17 mouse cellular contexts compared by ENCODE assay signal in genomic region chr10:115381506-115382084, GRCm38 (mm10). TPM values are rescaled to one million over a fixed set of nuclear protein-coding genes. Genes with fewer than 3 reads are reported as not detected.
DNase-seq lines count a peak whose midpoint lies in the region; ATAC-seq lines count a peak whose summit lies in the region.
"Had no signal": no experiment of that assay in that cellular context is flagged by ENCODE, and none has a peak within 500 bp of the region (broad histone marks: within the 10 kb centered on the region; RNA-seq: fewer than 3 reads in every experiment).

No protein-coding gene starts in this region.

- H3K4me2 ChIP-seq in forebrain, embryonic 15.5 days (replicated peaks): peak overlapping the region; percentile 69; the same call in 1 of the 2 replicates
- H3K4me2 ChIP-seq in forebrain, embryonic 16.5 days (ENCODE audit: low read length): no peak overlapping the region
- 0 out of 2 replicates have a peak overlapping the region, but pooled peaks have one; percentile 5 for H3K4me2 ChIP-seq in midbrain, embryonic 12.5 days (replicated peaks)
- no peak overlapping the region for H3K4me2 ChIP-seq in midbrain, embryonic 15.5 days
- peak overlapping the region; percentile 76 for H3K4me2 ChIP-seq in neural tube, embryonic 13.5 days
- H3K4me2 ChIP-seq in intestine, embryonic 15.5 days (replicated peaks): no peak overlapping the region

- peaks cover 29% of the 10 kb centered on the region for H3K4me1 ChIP-seq in forebrain, embryonic 15.5 days
- peaks cover 20% of the 10 kb centered on the region for H3K4me1 ChIP-seq in forebrain, embryonic 16.5 days (replicated peaks; ENCODE audit: control insufficient read depth, insufficient read depth, low read length)
- H3K4me1 ChIP-seq in midbrain, embryonic 12.5 days: peaks cover 21% of the 10 kb centered on the region
- H3K4me1 ChIP-seq in midbrain, embryonic 15.5 days: peaks cover 25% of the 10 kb centered on the region
- peaks cover 44% of the 10 kb centered on the region for H3K4me1 ChIP-seq in neural tube, embryonic 13.5 days (replicated peaks)
- H3K4me1 ChIP-seq in intestine, embryonic 15.5 days (replicated peaks): 0 out of 2 replicates have a peak, but pooled peaks cover 8% of the 10 kb centered on the region

- WGBS in forebrain, embryonic 15.5 days: 79% methylated on average over 2 of the region's 2 CpGs
- WGBS in forebrain, embryonic 16.5 days: 72% methylated on average over 2 of the region's 2 CpGs
- 73% methylated on average over 2 of the region's 2 CpGs for WGBS in midbrain, embryonic 12.5 days
- 81% methylated on average over 2 of the region's 2 CpGs for WGBS in midbrain, embryonic 15.5 days
- 80% methylated on average over 2 of the region's 2 CpGs for WGBS in neural tube, embryonic 13.5 days
- 64% methylated on average over 2 of the region's 2 CpGs for WGBS in intestine, embryonic 15.5 days

- no peak overlapping the region for H3K27ac ChIP-seq in forebrain, embryonic 15.5 days (replicated peaks)
- H3K27ac ChIP-seq in forebrain, embryonic 16.5 days (ENCODE audit: low read length): no peak overlapping the region
- H3K27ac ChIP-seq in midbrain, embryonic 12.5 days (replicated peaks): no peak overlapping the region
- no peak overlapping the region for H3K27ac ChIP-seq in midbrain, embryonic 15.5 days
- H3K27ac ChIP-seq in neural tube, embryonic 13.5 days (replicated peaks): no peak overlapping the region
- no peak overlapping the region for H3K27ac ChIP-seq in intestine, embryonic 15.5 days
- H3K27ac ChIP-seq: layer of hippocampus, adult 2 months; limb, embryonic 12.5 days; liver, embryonic 14.5 days had no signal

- no peaks in the 10 kb centered on the region for H3K27me3 ChIP-seq in forebrain, embryonic 15.5 days
- no peaks in the 10 kb centered on the region for H3K27me3 ChIP-seq in forebrain, embryonic 16.5 days (replicated peaks; ENCODE audit: control insufficient read depth, insufficient read depth, low read length)
- no peaks in the 10 kb centered on the region for H3K27me3 ChIP-seq in midbrain, embryonic 12.5 days
- no peaks in the 10 kb centered on the region for H3K27me3 ChIP-seq in midbrain, embryonic 15.5 days (replicated peaks)
- no peaks in the 10 kb centered on the region for H3K27me3 ChIP-seq in neural tube, embryonic 13.5 days
- H3K27me3 ChIP-seq in intestine, embryonic 15.5 days (replicated peaks): no peaks in the 10 kb centered on the region
- H3K27me3 ChIP-seq: heart, embryonic 15.5 days; limb, embryonic 12.5 days; megakaryocyte, embryonic 14.5 days had no signal

- H3K36me3 ChIP-seq in forebrain, embryonic 15.5 days: no peaks in the 10 kb centered on the region
- H3K36me3 ChIP-seq in forebrain, embryonic 16.5 days (ENCODE audit: control insufficient read depth, insufficient read depth): no peaks in the 10 kb centered on the region
- no peaks in the 10 kb centered on the region; the same call in 1 of the 2 replicates for H3K36me3 ChIP-seq in midbrain, embryonic 12.5 days
- no peaks in the 10 kb centered on the region for H3K36me3 ChIP-seq in midbrain, embryonic 15.5 days (replicated peaks)
- no peaks in the 10 kb centered on the region for H3K36me3 ChIP-seq in neural tube, embryonic 13.5 days
- no peaks in the 10 kb centered on the region for H3K36me3 ChIP-seq in intestine, embryonic 15.5 days
- H3K36me3 ChIP-seq: heart, embryonic 15.5 days had no signal

- ATAC-seq in forebrain, embryonic 15.5 days (replicated peaks): no peak
- no peak for ATAC-seq in forebrain, embryonic 16.5 days
- no peak for ATAC-seq in midbrain, embryonic 12.5 days (ENCODE audit: low FRiP score, low read depth)
- ATAC-seq in midbrain, embryonic 15.5 days (replicated peaks): no peak
- no peak for ATAC-seq in neural tube, embryonic 13.5 days (ENCODE audit: low read depth)
- no peak for ATAC-seq in intestine, embryonic 15.5 days
- ATAC-seq: lung, postnatal 0 days had no signal

- no peaks in the 10 kb centered on the region for H3K9me3 ChIP-seq in forebrain, embryonic 15.5 days
- no peaks in the 10 kb centered on the region for H3K9me3 ChIP-seq in forebrain, embryonic 16.5 days (ENCODE audit: control insufficient read depth, low read length)
- H3K9me3 ChIP-seq in midbrain, embryonic 12.5 days: no peaks in the 10 kb centered on the region
- H3K9me3 ChIP-seq in midbrain, embryonic 15.5 days: no peaks in the 10 kb centered on the region
- H3K9me3 ChIP-seq in neural tube, embryonic 13.5 days: no peaks in the 10 kb centered on the region
- H3K9me3 ChIP-seq in intestine, embryonic 15.5 days: no peaks in the 10 kb centered on the region
- H3K9me3 ChIP-seq: heart, embryonic 15.5 days; limb, embryonic 12.5 days; megakaryocyte, embryonic 14.5 days had no signal

- H3K9ac ChIP-seq in forebrain, embryonic 15.5 days (replicated peaks): no peak overlapping the region
- no peak overlapping the region for H3K9ac ChIP-seq in forebrain, embryonic 16.5 days (replicated peaks; ENCODE audit: low read depth, low read length)
- H3K9ac ChIP-seq in midbrain, embryonic 12.5 days (replicated peaks): no peak overlapping the region
- no peak overlapping the region for H3K9ac ChIP-seq in midbrain, embryonic 15.5 days
- no peak overlapping the region for H3K9ac ChIP-seq in neural tube, embryonic 13.5 days
- H3K9ac ChIP-seq in intestine, embryonic 15.5 days: no peak overlapping the region
- H3K9ac ChIP-seq: heart, embryonic 15.5 days; limb, embryonic 12.5 days; liver, embryonic 14.5 days had no signal

- no peak overlapping the region for H3K4me3 ChIP-seq in forebrain, embryonic 15.5 days
- H3K4me3 ChIP-seq in forebrain, embryonic 16.5 days (replicated peaks; ENCODE audit: low read length): no peak overlapping the region
- no peak overlapping the region for H3K4me3 ChIP-seq in midbrain, embryonic 12.5 days
- no peak overlapping the region for H3K4me3 ChIP-seq in midbrain, embryonic 15.5 days
- H3K4me3 ChIP-seq in neural tube, embryonic 13.5 days: peak overlapping the region; percentile 96; the same call in 1 of the 2 replicates
- no peak overlapping the region for H3K4me3 ChIP-seq in intestine, embryonic 15.5 days (replicated peaks)
- H3K4me3 ChIP-seq: heart, embryonic 15.5 days; layer of hippocampus, adult 2 months had no signal

- DNase-seq in R1 (ENCODE audit: low read depth, low spot score): peak; percentile 44
- no peak for DNase-seq in frontal cortex, postnatal 25 days (ENCODE audit: low spot score in 2 of 2)
- DNase-seq: cerebellum, postnatal 14 days; gastrocnemius, postnatal 36 days; right cerebral cortex, postnatal 25 days had no signal

RNA-seq across cellular contexts. Expression of gene Thap2, which starts 2.6 kb away (rescaled TPM):
- polyA plus RNA-seq in forebrain, embryonic 15.5 days (2015; fragmentation: Nextera tagmentation; extraction: Ambion mirVana): 29.4 and 33.3 TPM in 2 replicates
- polyA plus RNA-seq in forebrain, embryonic 16.5 days (2015; fragmentation: Nextera tagmentation; extraction: Ambion mirVana): 27.2 and 30.7 TPM in 2 replicates
- 32.8 and 35.2 TPM in 2 replicates for polyA plus RNA-seq in midbrain, embryonic 12.5 days (2016; fragmentation: Nextera tagmentation; extraction: Ambion mirVana)
- 26.2 and 27.1 TPM in 2 replicates for polyA plus RNA-seq in midbrain, embryonic 15.5 days (2015; fragmentation: Nextera tagmentation; extraction: Ambion mirVana)
- 25.6 and 31.7 TPM in 2 replicates for polyA plus RNA-seq in neural tube, embryonic 13.5 days (2015; fragmentation: Nextera tagmentation; extraction: Ambion mirVana)
- 20.5 and 22.2 TPM in 2 replicates for polyA plus RNA-seq in intestine, embryonic 15.5 days (2015; fragmentation: Nextera tagmentation; extraction: Ambion mirVana)

RNA-seq across cellular contexts. Expression of gene Zfc3h1, which starts 3.2 kb away (rescaled TPM):
- 17.2 and 18.6 TPM in 2 replicates for polyA plus RNA-seq in forebrain, embryonic 15.5 days (2015; fragmentation: Nextera tagmentation; extraction: Ambion mirVana)
- 17.5 and 21.2 TPM in 2 replicates for polyA plus RNA-seq in forebrain, embryonic 16.5 days (2015; fragmentation: Nextera tagmentation; extraction: Ambion mirVana)
- polyA plus RNA-seq in midbrain, embryonic 12.5 days (2016; fragmentation: Nextera tagmentation; extraction: Ambion mirVana): 26.9 and 28.2 TPM in 2 replicates
- 18.6 and 20.0 TPM in 2 replicates for polyA plus RNA-seq in midbrain, embryonic 15.5 days (2015; fragmentation: Nextera tagmentation; extraction: Ambion mirVana)
- 17.3 and 17.7 TPM in 2 replicates for polyA plus RNA-seq in neural tube, embryonic 13.5 days (2015; fragmentation: Nextera tagmentation; extraction: Ambion mirVana)
- polyA plus RNA-seq in intestine, embryonic 15.5 days (2015; fragmentation: Nextera tagmentation; extraction: Ambion mirVana): 17.0 and 17.1 TPM in 2 replicates

RNA-seq across cellular contexts. Expression of gene Tmem19, which starts 19.3 kb away (rescaled TPM):
- polyA plus RNA-seq in forebrain, embryonic 15.5 days (2015; fragmentation: Nextera tagmentation; extraction: Ambion mirVana): 38.8 and 40.5 TPM in 2 replicates
- 40.8 and 43.9 TPM in 2 replicates for polyA plus RNA-seq in forebrain, embryonic 16.5 days (2015; fragmentation: Nextera tagmentation; extraction: Ambion mirVana)
- 40.5 and 43.0 TPM in 2 replicates for polyA plus RNA-seq in midbrain, embryonic 12.5 days (2016; fragmentation: Nextera tagmentation; extraction: Ambion mirVana)
- polyA plus RNA-seq in midbrain, embryonic 15.5 days (2015; fragmentation: Nextera tagmentation; extraction: Ambion mirVana): 32.2 and 38.5 TPM in 2 replicates
- 34.8 and 40.5 TPM in 2 replicates for polyA plus RNA-seq in neural tube, embryonic 13.5 days (2015; fragmentation: Nextera tagmentation; extraction: Ambion mirVana)
- polyA plus RNA-seq in intestine, embryonic 15.5 days (2015; fragmentation: Nextera tagmentation; extraction: Ambion mirVana): 27.1 and 29.4 TPM in 2 replicates

Comparison
In these comparisons a context has a peak if more than half of its experiments do, and no peak if none do; other contexts are left out.
1. H3K4me2 ChIP-seq: peak in forebrain, embryonic 15.5 days (single experiment), midbrain, embryonic 12.5 days (single experiment) and neural tube, embryonic 13.5 days (single experiment); none in forebrain, embryonic 16.5 days (single experiment), midbrain, embryonic 15.5 days (single experiment) and intestine, embryonic 15.5 days (single experiment).